Mouse (Mus musculus) G1E (cell line): ENCODE results near the gene Sema3a. TPM values are rescaled to one million over a fixed set of nuclear protein-coding genes. Genes with fewer than 3 reads are reported as not detected.

Source experiments
- ATAC-seq: 2 replicates; pipeline ENCODE4 v1.8.0; 2016; ENCODE audit warnings: mild to moderate bottlenecking; ENCODE audit not compliant: insufficient number of reproducible peaks, poor library complexity, low FRiP score, severe bottlenecking; ENCODE audit errors: extremely low read depth
- DNase-seq: peaks from one replicate; pipeline ENCODE4 v3.0.0; 2012; ENCODE audit warnings: low spot score
- H3K27me3 ChIP-seq: 2 replicates; pipeline ENCODE4 v1.6.1; 2012; ENCODE audit warnings: mild to moderate bottlenecking, low read length, inconsistent platforms; ENCODE audit not compliant: insufficient read depth
- H3K36me3 ChIP-seq: replicated peaks from 2 replicates; pipeline ENCODE3; 2012; ENCODE audit warnings: mild to moderate bottlenecking, inconsistent platforms
- H3K4me1 ChIP-seq: 2 replicates; pipeline ENCODE4 v1.6.1; 2012; ENCODE audit warnings: low read depth, low read length, inconsistent platforms, mixed read lengths; ENCODE audit not compliant: insufficient read depth
- H3K4me3 ChIP-seq: 2 replicates; pipeline ENCODE4 v1.5.1; 2012; ENCODE audit warnings: low read depth, mild to moderate bottlenecking, inconsistent platforms, low read length, moderate library complexity, mixed read lengths
- H3K9me3 ChIP-seq: replicated peaks from 2 replicates; pipeline ENCODE4 v1.6.1; 2012; ENCODE audit warnings: inconsistent platforms
- CTCF ChIP-seq: IDR thresholded peaks from 2 replicates; pipeline ENCODE4 v1.5.1; 2012; ENCODE audit warnings: low read depth, low read length, inconsistent platforms, mixed read lengths
- GATA1 ChIP-seq: IDR thresholded peaks from 2 replicates; pipeline ENCODE4 v1.6.1; 2012; ENCODE audit warnings: borderline replicate concordance, low read length, inconsistent platforms, mixed read lengths
- GATA2 ChIP-seq: IDR thresholded peaks from 2 replicates; pipeline ENCODE4 v1.6.1; 2012; ENCODE audit warnings: low read depth, low read length, inconsistent platforms, borderline replicate concordance
- POLR2AphosphoS5 ChIP-seq: IDR thresholded peaks from 2 replicates; pipeline ENCODE4 v1.6.1; 2012; ENCODE audit warnings: low read depth, low read length, inconsistent platforms; ENCODE audit not compliant: insufficient replicate concordance
- TAL1 ChIP-seq: conservative IDR thresholded peaks from 2 replicates; pipeline ENCODE4 v1.6.1; 2012; ENCODE audit warnings: low read depth, low read length, inconsistent platforms, mixed read lengths
- polyA plus RNA-seq: library from polyadenylated mRNA; stranded (reverse); fragments of >175 nt; gene quantifications from 2 replicates; pipeline ENCODE4 v1.2.3, GENCODE M21; 2012
- total RNA-seq, 2 experiments: library from RNA; stranded (forward) in 1 of 2; stranded (reverse) in 1 of 2; fragments of 200-1000 nt in 1 of 2; fragments of >200 nt in 1 of 2; fragmentation: Nextera tagmentation in 1 of 2; gene quantifications; 2 replicates each; pipeline ENCODE4 v1.2.3; 2014 to 2017

Gene Sema3a
- total and polyA plus RNA-seq, 3 experiments = 0.38 TPM; not detected in 2

DNA sequence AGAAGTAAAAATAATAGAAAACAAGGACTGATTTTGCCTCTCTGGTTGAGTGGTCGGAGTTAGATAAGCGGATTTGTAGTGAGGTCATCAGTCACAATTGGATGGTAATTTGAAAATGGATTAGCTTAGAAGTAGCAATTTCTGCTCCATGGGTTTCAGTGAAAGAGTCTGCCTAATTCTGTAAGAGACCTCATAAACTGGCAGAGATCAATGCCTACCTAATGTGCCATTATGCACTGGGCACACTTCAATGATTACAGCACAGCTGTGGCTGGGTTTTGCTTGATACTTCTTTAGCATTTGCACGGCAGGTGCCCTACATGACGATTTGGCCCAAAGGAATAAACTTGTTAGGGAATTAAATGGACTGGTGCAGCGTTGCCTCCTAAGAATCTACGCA is 188.8 kb downstream of the Sema3a start:
- DNase-seq (no peak), ATAC-seq (no peak)
- Histone ChIP-seq H3K36me3 (no peaks in the 10 kb centered on the region), H3K4me3 (no peak overlapping the region), H3K27me3 (no peaks in the 10 kb centered on the region), H3K4me1 (no peaks in the 10 kb centered on the region), H3K9me3 (no peaks in the 10 kb centered on the region)
- no peak for TF ChIP-seq POLR2AphosphoS5
- no peak for TF ChIP-seq GATA2
- no peak for TF ChIP-seq GATA1
- no peak for TF ChIP-seq TAL1
- no peak for TF ChIP-seq CTCF

DNA sequence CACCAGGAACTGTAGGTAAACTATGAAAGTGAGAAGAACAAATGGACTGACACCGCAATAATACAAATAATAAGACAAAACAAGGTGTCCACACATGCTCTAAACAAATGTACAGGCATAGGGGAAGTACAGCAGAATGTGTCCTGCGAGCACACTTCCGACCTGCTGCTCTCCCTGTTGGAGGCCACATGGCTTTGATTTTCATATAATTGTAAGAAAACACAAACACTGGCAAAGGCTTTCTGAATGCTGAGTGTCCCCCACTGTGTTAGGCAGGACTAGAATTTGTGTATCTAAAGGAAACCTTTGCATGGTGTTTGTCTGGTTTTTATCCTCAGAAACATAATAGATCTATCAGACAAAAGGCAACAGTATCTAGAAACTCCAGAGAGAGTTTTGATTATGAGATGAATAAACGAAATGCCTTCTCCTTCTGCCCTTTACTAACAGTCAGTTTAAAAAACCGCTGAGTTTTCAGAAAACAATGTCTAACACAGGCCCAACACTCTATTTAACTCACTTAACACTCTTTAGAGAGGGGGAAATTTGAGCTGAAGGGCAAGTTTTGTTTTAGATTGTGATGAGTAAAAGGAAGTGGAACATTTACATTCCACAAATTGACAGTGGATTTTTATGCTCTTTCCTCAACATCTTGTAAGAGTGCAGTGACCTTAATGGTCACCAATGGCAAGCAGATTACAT is 193.7 kb downstream of the Sema3a start:
- no peaks in the 10 kb centered on the region for H3K27me3 ChIP-seq
- no peak overlapping the region for H3K4me3 ChIP-seq

DNA sequence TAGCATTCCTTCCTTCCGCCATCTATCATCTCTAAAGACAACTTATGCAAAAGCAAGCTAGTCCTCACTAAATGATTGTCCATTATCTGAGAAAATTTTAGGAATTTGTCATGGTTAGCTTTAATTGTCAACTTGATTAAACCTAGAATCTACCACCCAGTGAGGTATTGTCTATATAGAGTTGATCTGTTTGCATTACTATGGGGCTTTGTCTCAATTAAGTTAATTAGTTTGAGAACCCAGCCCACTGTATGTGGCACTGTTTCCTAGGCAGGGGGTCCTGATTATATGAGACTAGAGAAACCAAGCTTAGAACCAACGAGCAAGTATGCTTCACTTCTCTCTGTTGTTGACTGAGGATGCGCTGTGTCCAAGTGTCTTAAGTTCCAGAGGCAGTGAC is 194.9 kb downstream of the Sema3a start:
- ATAC-seq = no peak
- no peak for DNase-seq
- Histone ChIP-seq H3K9me3 (no peaks in the 10 kb centered on the region), H3K4me1 (no peaks in the 10 kb centered on the region), H3K27me3 (no peaks in the 10 kb centered on the region), H3K36me3 (no peaks in the 10 kb centered on the region), H3K4me3 (no peak overlapping the region)
- TF ChIP-seq TAL1 (no peak), POLR2AphosphoS5 (no peak), GATA1 (no peak), CTCF (no peak), GATA2 (no peak)

More for the DNA sequence above, 193.7 kb downstream of the Sema3a start:
- no peaks in the 10 kb centered on the region for H3K36me3 ChIP-seq
- H3K4me1 ChIP-seq = no peaks in the 10 kb centered on the region
- TF ChIP-seq CTCF (no peak), GATA2 (no peak), TAL1 (no peak), POLR2AphosphoS5 (no peak), GATA1 (no peak)
- DNase-seq (no peak), ATAC-seq (no peak)
- no peaks in the 10 kb centered on the region for H3K9me3 ChIP-seq

DNA sequence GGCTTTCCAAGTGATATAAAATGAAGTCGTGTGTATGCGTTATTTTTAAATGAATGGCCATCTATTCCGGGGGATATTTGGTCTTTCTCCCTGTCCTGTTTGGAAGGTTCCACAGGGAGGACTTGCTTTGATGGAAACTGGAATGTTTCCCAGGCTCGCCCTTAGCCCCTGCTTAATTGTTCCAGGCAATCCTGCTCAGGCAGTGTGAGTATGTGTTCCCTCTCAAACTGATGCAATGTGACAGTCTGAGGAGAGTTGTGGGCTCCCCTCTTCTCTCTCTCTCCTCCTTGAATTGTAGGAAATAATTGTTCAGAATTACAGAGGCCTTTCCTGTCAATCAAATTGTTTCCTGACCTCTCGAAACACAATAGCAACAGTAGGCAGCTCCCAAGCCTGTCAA is 202.1 kb downstream of the Sema3a start:
- ATAC-seq = no peak
- TF ChIP-seq TAL1 (no peak), GATA2 (no peak), CTCF (no peak), GATA1 (no peak), POLR2AphosphoS5 (no peak)
- no peak for DNase-seq
- H3K27me3 ChIP-seq = no peaks in the 10 kb centered on the region
- no peaks in the 10 kb centered on the region for H3K9me3 ChIP-seq
- no peaks in the 10 kb centered on the region for H3K36me3 ChIP-seq
- no peak overlapping the region for H3K4me3 ChIP-seq
- H3K4me1 ChIP-seq = no peaks in the 10 kb centered on the region

DNA sequence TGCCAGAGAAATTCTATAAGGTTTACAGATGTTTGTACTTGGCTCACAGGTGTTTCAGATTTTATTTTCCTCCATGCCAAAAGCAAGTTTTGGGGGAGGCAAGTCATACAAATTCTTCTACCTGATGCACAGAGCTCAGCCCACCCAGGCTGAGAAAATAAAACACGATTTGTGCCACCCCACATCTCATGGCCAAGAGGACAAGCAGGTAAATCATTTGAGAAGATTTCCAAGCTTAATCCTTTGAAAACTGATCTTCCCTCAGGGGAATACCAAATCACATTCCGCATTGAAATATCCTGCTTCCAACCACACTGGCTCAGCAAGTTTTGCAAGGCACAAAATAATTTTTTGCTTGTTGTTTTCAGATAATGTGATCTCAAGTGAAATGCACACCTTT is 206.2 kb downstream of the Sema3a start:
- ATAC-seq (no peak), DNase-seq (no peak)
- TF ChIP-seq CTCF = no peak
- TF ChIP-seq TAL1 = no peak
- no peak for TF ChIP-seq GATA1
- TF ChIP-seq GATA2 = no peak
- no peak for TF ChIP-seq POLR2AphosphoS5
- Histone ChIP-seq H3K4me1 (no peaks in the 10 kb centered on the region), H3K9me3 (no peaks in the 10 kb centered on the region), H3K27me3 (no peaks in the 10 kb centered on the region), H3K36me3 (no peaks in the 10 kb centered on the region), H3K4me3 (no peak overlapping the region)

DNA sequence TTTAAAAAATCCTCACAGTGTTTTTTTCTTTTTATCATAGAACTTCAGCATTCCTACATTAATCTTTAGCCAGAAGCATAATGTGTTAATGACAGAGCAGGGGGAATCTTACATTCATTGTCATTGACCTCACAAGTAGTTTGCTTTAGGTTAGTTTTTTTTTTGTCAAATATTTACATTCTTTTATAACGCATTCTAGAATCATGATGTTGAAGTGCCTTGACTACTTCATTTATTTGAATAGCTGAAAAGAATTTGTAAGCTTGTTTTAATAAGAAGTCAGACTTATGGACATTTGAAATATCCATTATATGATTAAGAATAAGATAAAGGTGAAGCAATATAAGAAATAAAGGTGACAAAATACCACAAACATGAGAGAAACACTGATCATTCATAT is 212.5 kb downstream of the Sema3a start:
- Histone ChIP-seq H3K27me3 (no peaks in the 10 kb centered on the region), H3K4me1 (no peaks in the 10 kb centered on the region), H3K9me3 (no peaks in the 10 kb centered on the region), H3K36me3 (no peaks in the 10 kb centered on the region), H3K4me3 (no peak overlapping the region)
- no peak for ATAC-seq
- TF ChIP-seq POLR2AphosphoS5 = no peak
- no peak for TF ChIP-seq GATA2
- no peak for TF ChIP-seq GATA1
- TF ChIP-seq CTCF = no peak
- no peak for DNase-seq
